Mouse (Mus musculus): ENCODE data around the gene Scgb1a1. TPM values are rescaled to one million over a fixed set of nuclear protein-coding genes. Genes with fewer than 3 reads are reported as not detected.
A peak's percentile ranks its signal among the peaks of the same experiment; 100 is the strongest.
"Not testable (repeated sequence)": the region's sequence is repeated elsewhere in the genome, so short reads cannot be mapped to it uniquely, and the experiment has no call there.

The Scgb1a1 gene
- total and polyA plus RNA-seq, 2 experiments from 2014 or later: not detected

- ATAC-seq (ENCODE audit: low FRiP score) (no peak), DNase-seq (ENCODE audit: low spot score) (no peak)
- 82% methylated on average over 4 of the region's 4 CpGs for WGBS
- H3K27ac ChIP-seq (ENCODE audit: low read depth, low read length): no peak overlapping the region
- H3K4me1 ChIP-seq (ENCODE audit: insufficient read depth, low read length): no peaks in the 10 kb centered on the region
- no peak overlapping the region for H3K4me2 ChIP-seq (ENCODE audit: low read depth, low read length, poor library complexity, severe bottlenecking)
- TF ChIP-seq CTCF (IDR thresholded peaks at IDR 0.05): no peak
- no peak overlapping the region for H3K9ac ChIP-seq (replicated peaks; ENCODE audit: low read length, poor library complexity, severe bottlenecking)
- H3K9me3 ChIP-seq (ENCODE audit: low read length): no peaks in the 10 kb centered on the region
- no peaks in the 10 kb centered on the region for H3K27me3 ChIP-seq (ENCODE audit: insufficient read depth, low read length)
- H3K36me3 ChIP-seq (ENCODE audit: insufficient read depth, low read length): no peaks in the 10 kb centered on the region
- H3K4me3 ChIP-seq (ENCODE audit: low read depth, low read length): no peak overlapping the region
Measured at GRCm38 (mm10) chr19:9058944-9059343, 28.8 kb downstream of the Scgb1a1 start.

GRCm38 (mm10) chr19:9058331-9058884 lies 29.4 kb downstream of the Scgb1a1 start:
- H3K36me3 ChIP-seq (ENCODE audit: insufficient read depth, low read length): no peaks in the 10 kb centered on the region
- no peaks in the 10 kb centered on the region for H3K4me1 ChIP-seq (ENCODE audit: insufficient read depth, low read length)
- H3K4me2 ChIP-seq (ENCODE audit: low read depth, low read length, poor library complexity, severe bottlenecking): no peak overlapping the region
- no peaks in the 10 kb centered on the region for H3K9me3 ChIP-seq (ENCODE audit: low read length)
- no peak overlapping the region for H3K9ac ChIP-seq (replicated peaks; ENCODE audit: low read length, poor library complexity, severe bottlenecking)
- H3K27me3 ChIP-seq (ENCODE audit: insufficient read depth, low read length): no peaks in the 10 kb centered on the region
- no peak overlapping the region for H3K4me3 ChIP-seq (ENCODE audit: low read depth, low read length)
- no peak for TF ChIP-seq CTCF (IDR thresholded peaks at IDR 0.05)
- no peak for ATAC-seq (ENCODE audit: low FRiP score)
- H3K27ac ChIP-seq (ENCODE audit: low read depth, low read length): no peak overlapping the region
- 69% methylated on average over 1 of the region's 1 CpGs for WGBS
- DNase-seq (ENCODE audit: low spot score): no peak

DNA sequence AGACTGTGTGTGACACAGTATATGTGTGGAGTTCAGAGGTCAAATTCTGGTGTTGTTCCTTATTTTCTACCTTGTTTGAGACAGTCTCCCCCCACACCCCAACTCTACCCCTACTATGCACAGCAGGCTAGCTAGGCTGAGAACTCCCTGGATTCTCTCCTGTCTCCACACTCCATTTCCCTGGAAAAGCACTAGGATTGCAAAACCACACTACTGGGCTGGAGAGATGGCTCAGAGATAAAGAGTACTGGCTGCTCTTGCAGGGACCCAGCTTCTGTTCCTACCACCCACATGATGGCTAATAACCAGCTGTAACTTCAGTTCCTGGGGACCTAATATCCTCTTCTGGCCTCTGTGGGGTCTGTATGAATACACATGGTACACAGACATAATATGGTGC lies 30.1 kb downstream of the Scgb1a1 start:
- no peak overlapping the region for H3K9ac ChIP-seq (replicated peaks; ENCODE audit: low read length, poor library complexity, severe bottlenecking)
- no peak overlapping the region for H3K27ac ChIP-seq (ENCODE audit: low read depth, low read length)
- no peak overlapping the region for H3K4me3 ChIP-seq (ENCODE audit: low read depth, low read length)
- no peak for TF ChIP-seq CTCF (IDR thresholded peaks at IDR 0.05)
- H3K4me1 ChIP-seq (ENCODE audit: insufficient read depth, low read length): no peaks in the 10 kb centered on the region
- no peaks in the 10 kb centered on the region for H3K27me3 ChIP-seq (ENCODE audit: insufficient read depth, low read length)
- no peaks in the 10 kb centered on the region for H3K9me3 ChIP-seq (ENCODE audit: low read length)
- H3K4me2 ChIP-seq (ENCODE audit: low read depth, low read length, poor library complexity, severe bottlenecking): no peak overlapping the region
- H3K36me3 ChIP-seq (ENCODE audit: insufficient read depth, low read length): no peaks in the 10 kb centered on the region
- ATAC-seq (ENCODE audit: low FRiP score) (no peak), DNase-seq (ENCODE audit: low spot score) (no peak)

DNA sequence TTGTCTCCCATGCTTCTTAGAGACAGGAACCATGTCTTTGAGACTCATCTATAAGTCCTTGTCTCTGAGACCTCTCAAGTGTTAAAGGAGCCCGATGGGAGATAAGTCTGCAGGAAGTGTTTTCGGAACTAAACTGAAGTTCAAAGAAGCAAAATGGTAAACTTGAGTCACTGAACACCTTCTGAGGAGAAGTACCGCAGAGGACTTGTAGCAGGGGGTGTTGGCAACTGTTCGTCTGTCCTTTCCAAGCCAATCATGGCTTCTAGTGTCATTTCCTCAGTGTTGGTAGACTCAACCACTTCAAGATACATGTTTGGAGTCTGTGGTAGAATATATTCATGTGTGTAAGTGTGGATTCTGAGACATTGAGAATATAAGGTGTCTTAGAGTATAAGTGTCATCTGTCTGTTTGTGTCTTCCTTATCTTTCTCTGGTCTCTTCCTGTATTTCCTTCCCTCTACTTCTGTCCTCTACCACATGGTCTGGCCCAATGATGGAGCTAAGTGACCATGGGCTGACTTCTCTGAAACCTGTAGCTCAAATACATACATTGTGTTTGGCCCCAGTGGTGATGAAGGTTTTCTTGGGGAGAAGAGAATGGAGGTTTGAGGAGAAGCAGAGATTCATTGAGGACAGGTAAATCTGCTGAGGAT lies 31.9 kb downstream of the Scgb1a1 start:
- WGBS: 86% methylated on average over 4 of the region's 4 CpGs
- no peak for TF ChIP-seq CTCF (IDR thresholded peaks at IDR 0.05)
- Histone ChIP-seq H3K9ac (replicated peaks; ENCODE audit: low read length, poor library complexity, severe bottlenecking) (no peak overlapping the region), H3K4me1 (ENCODE audit: insufficient read depth, low read length) (no peaks in the 10 kb centered on the region), H3K9me3 (ENCODE audit: low read length) (no peaks in the 10 kb centered on the region), H3K4me3 (ENCODE audit: low read depth, low read length) (no peak overlapping the region), H3K27ac (ENCODE audit: low read depth, low read length) (no peak overlapping the region), H3K27me3 (ENCODE audit: insufficient read depth, low read length) (no peaks in the 10 kb centered on the region), H3K36me3 (ENCODE audit: insufficient read depth, low read length) (no peaks in the 10 kb centered on the region), H3K4me2 (ENCODE audit: low read depth, low read length, poor library complexity, severe bottlenecking) (no peak overlapping the region)
- ATAC-seq (ENCODE audit: low FRiP score): no peak
- no peak for DNase-seq (ENCODE audit: low spot score)

DNA sequence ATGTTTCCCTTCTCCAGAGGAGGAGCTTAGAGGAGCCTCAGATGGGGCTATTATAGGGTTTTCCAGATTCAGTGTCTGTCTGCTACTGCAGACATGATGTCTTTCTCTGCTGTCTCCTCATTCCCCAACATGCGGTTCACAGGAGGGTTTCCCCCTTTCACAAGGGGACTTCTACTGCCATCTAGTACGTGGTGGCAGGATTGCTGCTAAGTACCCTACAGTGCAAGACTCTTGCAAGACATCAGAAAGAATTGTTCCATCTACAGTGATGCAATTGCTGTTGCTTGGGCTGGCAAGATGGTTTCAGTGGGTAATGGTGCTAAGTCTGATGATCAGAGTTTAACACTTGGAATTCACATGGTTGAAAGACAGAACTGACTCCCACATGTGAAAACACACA lies 32.6 kb downstream of the Scgb1a1 start:
- Histone ChIP-seq H3K36me3 (ENCODE audit: insufficient read depth, low read length) (no peaks in the 10 kb centered on the region), H3K9ac (replicated peaks; ENCODE audit: low read length, poor library complexity, severe bottlenecking) (no peak overlapping the region), H3K4me3 (ENCODE audit: low read depth, low read length) (no peak overlapping the region), H3K27me3 (ENCODE audit: insufficient read depth, low read length) (no peaks in the 10 kb centered on the region), H3K27ac (ENCODE audit: low read depth, low read length) (no peak overlapping the region), H3K4me1 (ENCODE audit: insufficient read depth, low read length) (no peaks in the 10 kb centered on the region), H3K4me2 (ENCODE audit: low read depth, low read length, poor library complexity, severe bottlenecking) (no peak overlapping the region), H3K9me3 (ENCODE audit: low read length) (no peaks in the 10 kb centered on the region)
- no peak for ATAC-seq (ENCODE audit: low FRiP score)
- peak; percentile 44 for DNase-seq (ENCODE audit: low spot score)
- peak; percentile 65 for TF ChIP-seq CTCF (IDR thresholded peaks at IDR 0.05)
- WGBS: 16% methylated on average over 2 of the region's 2 CpGs

- Histone ChIP-seq H3K27ac (ENCODE audit: low read depth, low read length) (no peak overlapping the region), H3K9me3 (ENCODE audit: low read length) (no peaks in the 10 kb centered on the region), H3K27me3 (ENCODE audit: insufficient read depth, low read length) (no peaks in the 10 kb centered on the region), H3K9ac (replicated peaks; ENCODE audit: low read length, poor library complexity, severe bottlenecking) (no peak overlapping the region), H3K4me3 (ENCODE audit: low read depth, low read length) (no peak overlapping the region), H3K4me1 (ENCODE audit: insufficient read depth, low read length) (no peaks in the 10 kb centered on the region), H3K36me3 (ENCODE audit: insufficient read depth, low read length) (no peaks in the 10 kb centered on the region), H3K4me2 (ENCODE audit: low read depth, low read length, poor library complexity, severe bottlenecking) (no peak overlapping the region)
- TF ChIP-seq CTCF (IDR thresholded peaks at IDR 0.05): no peak
- WGBS: 63% methylated on average over 6 of the region's 6 CpGs
- ATAC-seq (ENCODE audit: low FRiP score) (no peak), DNase-seq (ENCODE audit: low spot score) (no peak)
Measured at GRCm38 (mm10) chr19:9052803-9053431, 34.8 kb downstream of the Scgb1a1 start.

DNA sequence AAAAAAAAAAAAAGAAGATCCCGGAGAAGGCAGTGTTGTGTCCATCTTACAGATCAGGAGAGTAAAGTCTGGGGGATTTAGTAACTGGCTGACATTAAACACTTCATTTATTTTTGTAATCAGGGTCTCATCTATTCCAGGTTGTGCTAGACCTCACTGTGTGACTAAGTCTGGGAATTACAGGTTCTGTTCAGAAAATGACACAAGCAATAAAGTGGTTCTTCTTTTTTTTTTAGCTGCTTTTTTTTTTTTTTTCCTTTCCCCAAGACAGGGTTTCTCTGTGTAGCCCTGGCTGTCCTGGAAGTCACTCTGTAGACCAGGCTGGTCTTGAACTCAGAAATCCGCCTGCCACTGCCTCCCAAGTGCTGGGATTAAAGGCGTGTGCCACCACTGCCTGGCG lies 35.8 kb downstream of the Scgb1a1 start:
- not testable (repeated sequence) for H3K27ac ChIP-seq (ENCODE audit: low read depth, low read length); H3K4me3 ChIP-seq (ENCODE audit: low read depth, low read length); ATAC-seq (ENCODE audit: low FRiP score); H3K4me1 ChIP-seq (ENCODE audit: insufficient read depth, low read length); H3K4me2 ChIP-seq (ENCODE audit: low read depth, low read length, poor library complexity, severe bottlenecking); H3K27me3 ChIP-seq (ENCODE audit: insufficient read depth, low read length); DNase-seq (ENCODE audit: low spot score); H3K9ac ChIP-seq (replicated peaks; ENCODE audit: low read length, poor library complexity, severe bottlenecking); H3K36me3 ChIP-seq (ENCODE audit: insufficient read depth, low read length); H3K9me3 ChIP-seq (ENCODE audit: low read length)
- WGBS: 86% methylated on average over 4 of the region's 4 CpGs

Data from midbrain, postnatal 0 days (tissue).